Mouse (Mus musculus) heart, embryonic 11.5 days (tissue): ENCODE data around the gene Mmaa. TPM values are rescaled to one million over a fixed set of nuclear protein-coding genes. Genes with fewer than 3 reads are reported as not detected.

Experiments used
- ATAC-seq: fragments of 200-750 bp; cut with Nextera tagmentation; replicated peaks from 2 replicates; pipeline ENCODE4 v1.8.0; 2017; ENCODE audit warnings: moderate library complexity; ENCODE audit not compliant: insufficient number of reproducible peaks, low FRiP score, low TSS enrichment
- H3K27ac ChIP-seq: fragments of 300-500 bp; sonication (generic); 2 replicates; pipeline ENCODE4 v1.5.1; 2014; ENCODE audit warnings: mild to moderate bottlenecking, low read depth, low read length
- H3K27me3 ChIP-seq: fragments of 300-500 bp; sonication (generic); 2 replicates; pipeline ENCODE4 v1.6.1; 2014; ENCODE audit warnings: mild to moderate bottlenecking, low read length, mixed read lengths; ENCODE audit not compliant: control insufficient read depth, insufficient read depth
- H3K36me3 ChIP-seq: fragments of 300-500 bp; sonication (generic); 2 replicates; pipeline ENCODE4 v1.6.1; 2014; ENCODE audit warnings: mild to moderate bottlenecking, low read length, moderate library complexity, mixed read lengths; ENCODE audit not compliant: control insufficient read depth, insufficient read depth
- H3K4me1 ChIP-seq: fragments of 300-500 bp; sonication (generic); 2 replicates; pipeline ENCODE4 v1.6.1; 2014; ENCODE audit warnings: low read length; ENCODE audit not compliant: control insufficient read depth, insufficient read depth
- H3K4me2 ChIP-seq: fragments of 300-500 bp; sonication (generic); 2 replicates; pipeline ENCODE4 v1.6.1; 2014; ENCODE audit warnings: mild to moderate bottlenecking, moderate library complexity
- H3K4me3 ChIP-seq: fragments of 300-500 bp; sonication (generic); 2 replicates; pipeline ENCODE4 v1.5.1; 2014; ENCODE audit warnings: low read depth, low read length
- H3K9ac ChIP-seq: fragments of 300-500 bp; sonication (generic); 2 replicates; pipeline ENCODE4 v1.6.1; 2014; ENCODE audit warnings: mild to moderate bottlenecking, low read depth, low read length, moderate library complexity
- H3K9me3 ChIP-seq: fragments of 300-500 bp; sonication (generic); replicated peaks from 2 replicates; pipeline ENCODE4 v1.6.1; 2016; ENCODE audit warnings: low read length; ENCODE audit not compliant: control insufficient read depth
- WGBS: fragments of 180-500 bp; shearing (Covaris S2); extraction: QIAGEN DNeasy Blood & Tissue Kit; methylation state at CpG from one replicate; pipeline ENCODE4 v1.1.7; 2014; ENCODE audit not compliant: insufficient replicate concordance; 5-methylcytosine and 5-hydroxymethylcytosine counted together
- polyA plus RNA-seq: library from polyadenylated mRNA; unstranded; fragments of >200 nt; fragmentation: Nextera tagmentation; extraction: Ambion mirVana; gene quantifications from 2 replicates; pipeline ENCODE4 v1.2.1, GENCODE M21; 2014

Gene Mmaa
- polyA plus RNA-seq, 1 experiment from 2014 or later: 9.6 TPM

- H3K9ac ChIP-seq: no peak overlapping the region
- WGBS: 80% methylated on average over 4 of the region's 4 CpGs
- peaks cover 3% of the 10 kb centered on the region; the same call in 1 of the 2 replicates for H3K4me1 ChIP-seq
- H3K36me3 ChIP-seq: no peaks in the 10 kb centered on the region
- ATAC-seq: no peak
- H3K4me3 ChIP-seq: no peak overlapping the region
- H3K9me3 ChIP-seq: no peaks in the 10 kb centered on the region
- H3K27ac ChIP-seq: no peak overlapping the region
- no peak overlapping the region for H3K4me2 ChIP-seq
- no peaks in the 10 kb centered on the region; the same call in 1 of the 2 replicates for H3K27me3 ChIP-seq
Observed at GRCm38 (mm10) chr8:79329182-79329581, 34.4 kb upstream of the Mmaa start.

GRCm38 (mm10) chr8:79325510-79325909, 30.8 kb upstream of the Mmaa start:
- WGBS: 78% methylated on average over 6 of the region's 6 CpGs
- Histone ChIP-seq H3K9ac (no peak overlapping the region), H3K4me1 (no peaks in the 10 kb centered on the region; the same call in 1 of the 2 replicates), H3K27ac (no peak overlapping the region), H3K27me3 (no peaks in the 10 kb centered on the region; the same call in 1 of the 2 replicates), H3K9me3 (no peaks in the 10 kb centered on the region), H3K36me3 (no peaks in the 10 kb centered on the region), H3K4me2 (no peak overlapping the region), H3K4me3 (no peak overlapping the region)
- no peak for ATAC-seq

- H3K9me3 ChIP-seq: no peaks in the 10 kb centered on the region
- WGBS: 76% methylated on average over 5 of the region's 5 CpGs
Observed at GRCm38 (mm10) chr8:79324928-79325327, 30.2 kb upstream of the Mmaa start.

GRCm38 (mm10) chr8:79324036-79324435, 29.3 kb upstream of the Mmaa start:
- H3K27ac ChIP-seq: no peak overlapping the region

More at GRCm38 (mm10) chr8:79324928-79325327, 30.2 kb upstream of the Mmaa start:
- H3K9ac ChIP-seq: no peak overlapping the region
- no peaks in the 10 kb centered on the region; the same call in 1 of the 2 replicates for H3K27me3 ChIP-seq
- H3K36me3 ChIP-seq: no peaks in the 10 kb centered on the region
- no peaks in the 10 kb centered on the region; the same call in 1 of the 2 replicates for H3K4me1 ChIP-seq
- H3K4me3 ChIP-seq: no peak overlapping the region
- no peak for ATAC-seq
- no peak overlapping the region for H3K27ac ChIP-seq
- H3K4me2 ChIP-seq: no peak overlapping the region

GRCm38 (mm10) chr8:79323121-79323520, 28.4 kb upstream of the Mmaa start:
- ATAC-seq: no peak
- Histone ChIP-seq H3K27me3 (no peaks in the 10 kb centered on the region; the same call in 1 of the 2 replicates), H3K4me3 (no peak overlapping the region), H3K4me2 (no peak overlapping the region), H3K36me3 (no peaks in the 10 kb centered on the region), H3K4me1 (no peaks in the 10 kb centered on the region; the same call in 1 of the 2 replicates), H3K27ac (no peak overlapping the region), H3K9me3 (no peaks in the 10 kb centered on the region), H3K9ac (no peak overlapping the region)
- 57% methylated on average over 7 of the region's 7 CpGs for WGBS

More at GRCm38 (mm10) chr8:79324036-79324435, 29.3 kb upstream of the Mmaa start:
- Histone ChIP-seq H3K4me2 (no peak overlapping the region), H3K9me3 (no peaks in the 10 kb centered on the region), H3K4me1 (no peaks in the 10 kb centered on the region; the same call in 1 of the 2 replicates), H3K4me3 (no peak overlapping the region), H3K9ac (no peak overlapping the region), H3K36me3 (no peaks in the 10 kb centered on the region), H3K27me3 (no peaks in the 10 kb centered on the region; the same call in 1 of the 2 replicates)
- ATAC-seq: no peak
- WGBS: 50% methylated on average over 3 of the region's 3 CpGs

- Histone ChIP-seq H3K9ac (no peak overlapping the region), H3K36me3 (no peaks in the 10 kb centered on the region), H3K9me3 (no peaks in the 10 kb centered on the region), H3K4me1 (no peaks in the 10 kb centered on the region), H3K27me3 (no peaks in the 10 kb centered on the region), H3K27ac (no peak overlapping the region), H3K4me2 (no peak overlapping the region), H3K4me3 (no peak overlapping the region)
- no peak for ATAC-seq
- 67% methylated on average over 2 of the region's 2 CpGs for WGBS
Observed at GRCm38 (mm10) chr8:79310801-79311200, 16.1 kb upstream of the Mmaa start.

GRCm38 (mm10) chr8:79305941-79306340, 11.2 kb upstream of the Mmaa start:
- Histone ChIP-seq H3K27ac (no peak overlapping the region), H3K9ac (no peak overlapping the region), H3K4me2 (no peak overlapping the region), H3K4me3 (no peak overlapping the region), H3K4me1 (peaks cover 2% of the 10 kb centered on the region; the same call in 1 of the 2 replicates), H3K36me3 (no peaks in the 10 kb centered on the region), H3K9me3 (no peaks in the 10 kb centered on the region), H3K27me3 (no peaks in the 10 kb centered on the region)
- 62% methylated on average over 5 of the region's 5 CpGs for WGBS
- no peak for ATAC-seq

- no peaks in the 10 kb centered on the region for H3K27me3 ChIP-seq
- H3K4me1 ChIP-seq: peaks cover 2% of the 10 kb centered on the region; the same call in 1 of the 2 replicates
- H3K36me3 ChIP-seq: no peaks in the 10 kb centered on the region
- no peak overlapping the region for H3K4me2 ChIP-seq
- no peak for ATAC-seq
- no peak overlapping the region for H3K27ac ChIP-seq
- 68% methylated on average over 3 of the region's 3 CpGs for WGBS
- H3K9ac ChIP-seq: no peak overlapping the region
- H3K9me3 ChIP-seq: no peaks in the 10 kb centered on the region
- H3K4me3 ChIP-seq: no peak overlapping the region
Observed at GRCm38 (mm10) chr8:79301548-79301947, 6.8 kb upstream of the Mmaa start.

GRCm38 (mm10) chr8:79299704-79300103, 5.0 kb upstream of the Mmaa start:
- H3K4me2 ChIP-seq: no peak overlapping the region
- WGBS: 78% methylated on average over 5 of the region's 5 CpGs
- no peak overlapping the region for H3K4me3 ChIP-seq
- H3K36me3 ChIP-seq: no peaks in the 10 kb centered on the region
- peaks cover 7% of the 10 kb centered on the region for H3K4me1 ChIP-seq
- no peak for ATAC-seq
- no peak overlapping the region for H3K9ac ChIP-seq
- H3K9me3 ChIP-seq: no peaks in the 10 kb centered on the region
- H3K27me3 ChIP-seq: no peaks in the 10 kb centered on the region
- no peak overlapping the region for H3K27ac ChIP-seq
